Mouse (Mus musculus) liver, embryonic 15.5 days (tissue): ENCODE measurements around the gene Rfc2. TPM values are rescaled to one million over a fixed set of nuclear protein-coding genes. Genes with fewer than 3 reads are reported as not detected.
"Not testable (repeated sequence)": the region's sequence is repeated elsewhere in the genome, so short reads cannot be mapped to it uniquely, and the experiment has no call there.

ENCODE experiments used
- ATAC-seq: fragments of 200-750 bp; cut with Nextera tagmentation; 2 replicates; pipeline ENCODE4 v1.8.0; 2017; ENCODE audit warnings: moderate number of reproducible peaks, mild to moderate bottlenecking, moderate library complexity; ENCODE audit not compliant: insufficient read depth
- H3K27ac ChIP-seq: fragments of 300-500 bp; sonication (generic); replicated peaks from 2 replicates; pipeline ENCODE4 v1.5.1; 2015; ENCODE audit warnings: mild to moderate bottlenecking, inconsistent platforms
- H3K27me3 ChIP-seq: fragments of 300-500 bp; sonication (generic); 2 replicates; pipeline ENCODE4 v1.6.1; 2015; ENCODE audit warnings: mild to moderate bottlenecking, inconsistent platforms
- H3K36me3 ChIP-seq: fragments of 300-500 bp; sonication (generic); replicated peaks from 2 replicates; pipeline ENCODE4 v1.6.1; 2015; ENCODE audit warnings: moderate library complexity, mild to moderate bottlenecking, inconsistent platforms
- H3K4me1 ChIP-seq: fragments of 300-500 bp; sonication (generic); replicated peaks from 2 replicates; pipeline ENCODE4 v1.6.1; 2015; ENCODE audit warnings: inconsistent platforms
- H3K4me2 ChIP-seq: fragments of 300-500 bp; sonication (generic); 2 replicates; pipeline ENCODE4 v1.6.1; 2015; ENCODE audit warnings: moderate library complexity, mild to moderate bottlenecking, inconsistent platforms
- H3K4me3 ChIP-seq: fragments of 300-500 bp; sonication (generic); replicated peaks from 2 replicates; pipeline ENCODE4 v1.5.1; 2015; ENCODE audit warnings: mild to moderate bottlenecking, inconsistent platforms
- H3K9ac ChIP-seq: fragments of 300-500 bp; sonication (generic); 2 replicates; pipeline ENCODE4 v1.6.1; 2015; ENCODE audit warnings: moderate library complexity, mild to moderate bottlenecking, inconsistent platforms
- H3K9me3 ChIP-seq: fragments of 300-500 bp; sonication (generic); replicated peaks from 2 replicates; pipeline ENCODE4 v1.6.1; 2016; ENCODE audit warnings: inconsistent platforms
- WGBS: fragments of 180-500 bp; shearing (Covaris S2); methylation state at CpG from one replicate; pipeline ENCODE4 v1.1.7; 2015; ENCODE audit warnings: mixed read lengths; ENCODE audit not compliant: insufficient replicate concordance; 5-methylcytosine and 5-hydroxymethylcytosine counted together
- microRNA-seq: library from miRNA; unstranded; fragments of <30 nt; microRNA quantifications from one replicate; pipeline ENCODE4, GENCODE M21; 2016
- polyA plus RNA-seq: library from polyadenylated mRNA; unstranded; fragments of >200 nt; fragmentation: Nextera tagmentation; extraction: Ambion mirVana; gene quantifications from 2 replicates; pipeline ENCODE4 v1.2.1, GENCODE M21; 2015

Rfc2 gene
- polyA plus RNA-seq, 1 experiment from 2014 or later, result 158 TPM

DNA sequence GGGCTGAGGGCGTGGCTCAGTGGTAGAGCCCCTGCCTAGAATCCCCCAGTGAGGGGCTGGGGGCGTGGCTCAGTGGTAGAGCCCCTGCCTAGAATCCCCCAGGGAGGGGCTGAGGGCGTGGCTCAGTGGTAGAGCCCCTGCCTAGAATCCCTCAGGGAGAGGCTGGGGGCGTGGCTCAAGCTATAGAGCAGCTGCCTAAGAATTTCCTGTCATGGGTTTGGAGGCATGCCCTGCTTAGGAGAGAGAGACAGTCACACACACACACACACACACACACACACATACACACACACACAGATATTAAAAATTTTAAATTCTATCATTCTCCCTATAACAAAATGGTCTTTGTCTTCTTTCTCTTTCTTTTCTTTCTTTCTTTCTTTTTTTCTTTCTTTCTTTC, 67.8 kb downstream of the Rfc2 start:
- not testable (repeated sequence) for H3K9me3 ChIP-seq, H3K4me1 ChIP-seq, H3K4me2 ChIP-seq, H3K4me3 ChIP-seq, H3K27ac ChIP-seq, H3K36me3 ChIP-seq, ATAC-seq, H3K27me3 ChIP-seq, H3K9ac ChIP-seq
- WGBS, result 65% methylated on average over 4 of the region's 4 CpGs

DNA sequence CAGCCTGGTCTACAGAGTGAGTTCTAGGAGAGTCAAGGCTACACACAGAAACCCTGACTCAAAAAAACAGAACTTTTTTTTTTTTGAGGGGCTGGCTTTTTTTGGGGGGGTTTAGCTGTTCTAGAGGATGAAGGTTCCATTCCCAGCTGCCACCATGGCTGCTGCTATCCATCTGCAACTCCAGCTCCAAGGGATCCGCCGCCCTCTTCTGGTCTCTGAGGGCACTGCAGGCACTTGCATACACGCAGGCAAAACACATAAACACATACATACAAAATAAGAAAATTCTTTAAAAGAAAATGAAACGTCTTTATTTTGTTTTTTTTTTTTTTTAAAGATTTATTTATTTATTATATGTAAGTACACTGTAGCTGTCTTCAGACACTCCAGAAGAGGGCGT, 69.8 kb downstream of the Rfc2 start:
- Histone ChIP-seq H3K4me1 (no peaks in the 10 kb centered on the region), H3K4me3 (no peak overlapping the region), H3K36me3 (no peaks in the 10 kb centered on the region), H3K4me2 (no peak overlapping the region), H3K9me3 (no peaks in the 10 kb centered on the region), H3K9ac (no peak overlapping the region), H3K27ac (no peak overlapping the region), H3K27me3 (no peaks in the 10 kb centered on the region)
- ATAC-seq, result no peak
- 34% methylated on average over 5 of the region's 5 CpGs for WGBS

Small RNA genes lying within 50 kb of the gene (microRNA-seq; reads per million reads assigned to microRNA genes)
- gene Mir7228, result not detected

Other genes with a start within 250 kb of the Rfc2 start
- 10.2 and 14.2 TPM in 2 replicates for gene Gtf2ird1, start 124.7 kb upstream of the Rfc2 start, polyA plus RNA-seq
- 0.46 and 0.50 TPM in 2 replicates for gene Clip2, start 28.9 kb upstream of the Rfc2 start, polyA plus RNA-seq
- gene Syna, start 21.2 kb upstream of the Rfc2 start, polyA plus RNA-seq, result not detected in 2 replicates
- 2.2 and 2.6 TPM in 2 replicates for gene Lat2, start 33.7 kb downstream of the Rfc2 start, polyA plus RNA-seq
- 171 and 194 TPM in 2 replicates for gene Eif4h, start 58.1 kb downstream of the Rfc2 start, polyA plus RNA-seq
- gene Limk1, start 107.2 kb downstream of the Rfc2 start, polyA plus RNA-seq, result 0.81 and 1.1 TPM in 2 replicates
- 5.0 and 6.6 TPM in 2 replicates for gene Eln, start 166.0 kb downstream of the Rfc2 start, polyA plus RNA-seq